Mouse (Mus musculus): Measurements from ENCODE around the gene Acoxl. TPM values are rescaled to one million over a fixed set of nuclear protein-coding genes. Genes with fewer than 3 reads are reported as not detected.

The Acoxl gene
- polyA plus RNA-seq, 1 experiment: 0.25 TPM

DNA sequence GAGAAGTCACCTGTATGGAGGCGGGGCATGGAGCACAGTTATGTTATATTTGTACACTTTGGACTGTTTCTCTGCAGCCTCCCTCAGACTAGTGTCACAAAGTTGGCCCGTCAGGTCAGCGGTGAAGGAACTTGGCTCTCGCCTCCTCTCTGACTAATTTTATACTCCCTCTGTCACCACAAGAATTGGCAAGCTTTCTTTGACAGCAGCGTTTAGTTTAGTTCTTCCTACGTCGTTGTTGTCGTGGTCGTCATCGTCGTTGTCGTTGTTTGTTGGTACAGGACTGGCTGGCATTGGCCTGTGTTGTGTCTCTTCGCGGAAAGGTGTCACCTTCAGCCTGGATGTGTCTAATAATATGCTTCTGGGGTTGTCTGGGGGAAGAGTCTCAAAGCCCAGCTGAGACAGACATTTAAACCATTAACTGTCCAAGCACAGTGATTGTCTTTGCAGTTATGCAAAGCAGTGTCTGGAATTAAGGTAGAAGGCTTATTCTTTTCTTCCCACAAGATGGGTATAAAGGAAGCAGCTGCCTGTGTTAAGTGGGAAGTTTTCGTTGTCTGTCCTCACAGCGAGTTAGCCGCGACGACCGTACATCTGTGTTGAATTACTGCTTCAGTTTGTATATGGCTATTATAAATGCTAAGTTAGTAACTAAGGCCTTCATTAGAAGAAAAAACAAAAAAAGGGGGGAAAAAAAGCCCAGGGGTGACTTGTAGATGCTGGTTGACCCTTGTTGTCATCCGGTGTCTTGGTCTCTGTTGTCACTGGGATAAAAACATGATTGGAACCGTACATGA lies 299.0 kb downstream of the Acoxl start:
- 91% methylated on average over 22 of the region's 22 CpGs for WGBS
- no peak overlapping the region for H3K4me3 ChIP-seq (ENCODE audit: extremely low read depth, insufficient read depth, insufficient read length)
- H3K27ac ChIP-seq (ENCODE audit: insufficient read depth, low read length): no peak overlapping the region
- peaks cover 3% of the 10 kb centered on the region for H3K36me3 ChIP-seq (ENCODE audit: control insufficient read depth, insufficient read depth, low read length)
- H3K27me3 ChIP-seq (ENCODE audit: control insufficient read depth, insufficient read depth, low read length): no peaks in the 10 kb centered on the region
- no peak for TF ChIP-seq CTCF (IDR thresholded peaks at IDR 0.05; ENCODE audit: extremely low read depth, insufficient read depth, insufficient read length, insufficient replicate concordance)
- no peak for TF ChIP-seq POLR2A (IDR thresholded peaks at IDR 0.05; ENCODE audit: low read depth, low read length)
- peaks cover 3% of the 10 kb centered on the region; the same call in 1 of the 2 replicates for H3K4me1 ChIP-seq (ENCODE audit: control insufficient read depth, insufficient read depth, insufficient read length)
- no peak for DNase-seq (ENCODE audit: low read depth in 1 of 2, low spot score in 2 of 2)

DNA sequence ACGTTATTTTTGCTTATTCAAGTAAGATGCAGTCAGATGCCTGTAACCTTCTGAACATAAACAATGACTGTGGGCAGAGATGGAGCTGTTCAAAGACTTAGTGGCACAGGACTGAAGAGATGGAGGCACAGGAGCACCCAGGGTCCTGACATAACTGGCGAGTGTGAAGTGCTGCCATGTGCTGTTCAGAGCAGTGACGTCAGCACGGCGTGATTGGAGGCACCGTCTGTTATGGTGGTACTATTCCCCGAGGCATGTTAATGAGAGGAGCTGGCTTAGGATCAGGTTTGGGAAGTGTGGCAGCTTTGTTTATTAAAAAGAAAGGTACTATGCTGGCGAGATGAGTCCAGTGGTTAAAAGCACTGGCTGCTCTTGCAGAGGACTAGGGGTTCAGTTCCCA lies 300.2 kb downstream of the Acoxl start:
- 93% methylated on average over 8 of the region's 8 CpGs for WGBS
- Histone ChIP-seq H3K27me3 (ENCODE audit: control insufficient read depth, insufficient read depth, low read length) (no peaks in the 10 kb centered on the region), H3K4me1 (ENCODE audit: control insufficient read depth, insufficient read depth, insufficient read length) (peaks cover 3% of the 10 kb centered on the region; the same call in 1 of the 2 replicates), H3K4me3 (ENCODE audit: extremely low read depth, insufficient read depth, insufficient read length) (no peak overlapping the region), H3K27ac (ENCODE audit: insufficient read depth, low read length) (no peak overlapping the region), H3K36me3 (ENCODE audit: control insufficient read depth, insufficient read depth, low read length) (peaks cover 3% of the 10 kb centered on the region)
- DNase-seq (ENCODE audit: low read depth in 1 of 2, low spot score in 2 of 2): no peak
- TF ChIP-seq POLR2A (IDR thresholded peaks at IDR 0.05; ENCODE audit: low read depth, low read length): no peak
- no peak for TF ChIP-seq CTCF (IDR thresholded peaks at IDR 0.05; ENCODE audit: extremely low read depth, insufficient read depth, insufficient read length, insufficient replicate concordance)

DNA sequence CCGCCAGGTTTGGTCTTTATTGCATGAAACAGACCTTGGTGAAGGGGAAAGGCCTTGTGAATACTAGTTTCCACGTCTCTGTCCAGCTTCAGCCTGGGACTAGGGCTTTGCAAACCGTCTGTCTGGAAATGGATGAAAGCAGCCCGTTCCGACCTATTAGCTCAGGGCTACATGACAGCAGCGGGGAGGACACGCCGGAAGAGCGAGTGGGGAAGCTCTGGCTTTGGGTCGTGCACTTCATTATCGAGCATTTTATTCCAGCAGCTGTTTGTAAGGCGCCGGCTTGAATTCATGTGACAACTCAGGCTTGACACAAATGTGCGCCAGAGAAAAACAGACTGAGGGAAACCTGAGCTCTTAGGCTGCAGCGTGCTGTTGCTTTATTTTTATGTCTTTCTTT lies 301.1 kb downstream of the Acoxl start:
- Histone ChIP-seq H3K4me1 (ENCODE audit: control insufficient read depth, insufficient read depth, insufficient read length) (peaks cover 3% of the 10 kb centered on the region; the same call in 1 of the 2 replicates), H3K36me3 (ENCODE audit: control insufficient read depth, insufficient read depth, low read length) (peaks cover 3% of the 10 kb centered on the region), H3K27me3 (ENCODE audit: control insufficient read depth, insufficient read depth, low read length) (no peaks in the 10 kb centered on the region), H3K27ac (ENCODE audit: insufficient read depth, low read length) (no peak overlapping the region), H3K4me3 (ENCODE audit: extremely low read depth, insufficient read depth, insufficient read length) (no peak overlapping the region)
- TF ChIP-seq POLR2A (IDR thresholded peaks at IDR 0.05; ENCODE audit: low read depth, low read length): no peak
- no peak for TF ChIP-seq CTCF (IDR thresholded peaks at IDR 0.05; ENCODE audit: extremely low read depth, insufficient read depth, insufficient read length, insufficient replicate concordance)
- no peak for DNase-seq (ENCODE audit: low read depth in 1 of 2, low spot score in 2 of 2)
- 89% methylated on average over 15 of the region's 15 CpGs for WGBS

GRCm38 (mm10) chr2:128140183-128140582 lies 301.5 kb downstream of the Acoxl start:
- H3K4me3 ChIP-seq (ENCODE audit: extremely low read depth, insufficient read depth, insufficient read length): no peak overlapping the region
- peaks cover under 1% of the 10 kb centered on the region; the same call in 1 of the 2 replicates for H3K4me1 ChIP-seq (ENCODE audit: control insufficient read depth, insufficient read depth, insufficient read length)
- WGBS: 89% methylated on average over 3 of the region's 3 CpGs
- no peak overlapping the region for H3K27ac ChIP-seq (ENCODE audit: insufficient read depth, low read length)
- peaks cover under 1% of the 10 kb centered on the region for H3K36me3 ChIP-seq (ENCODE audit: control insufficient read depth, insufficient read depth, low read length)
- H3K27me3 ChIP-seq (ENCODE audit: control insufficient read depth, insufficient read depth, low read length): no peaks in the 10 kb centered on the region
- TF ChIP-seq POLR2A (IDR thresholded peaks at IDR 0.05; ENCODE audit: low read depth, low read length) (no peak), CTCF (IDR thresholded peaks at IDR 0.05; ENCODE audit: extremely low read depth, insufficient read depth, insufficient read length, insufficient replicate concordance) (no peak)
- DNase-seq (ENCODE audit: low read depth in 1 of 2, low spot score in 2 of 2): no peak

- no peak overlapping the region for H3K4me3 ChIP-seq (ENCODE audit: extremely low read depth, insufficient read depth, insufficient read length)
- H3K36me3 ChIP-seq (ENCODE audit: control insufficient read depth, insufficient read depth, low read length): peaks cover 16% of the 10 kb centered on the region
- no peak for DNase-seq (ENCODE audit: low read depth in 1 of 2, low spot score in 2 of 2)
- no peaks in the 10 kb centered on the region for H3K27me3 ChIP-seq (ENCODE audit: control insufficient read depth, insufficient read depth, low read length)
- TF ChIP-seq POLR2A (IDR thresholded peaks at IDR 0.05; ENCODE audit: low read depth, low read length) (no peak), CTCF (IDR thresholded peaks at IDR 0.05; ENCODE audit: extremely low read depth, insufficient read depth, insufficient read length, insufficient replicate concordance) (no peak)
- no peak overlapping the region for H3K27ac ChIP-seq (ENCODE audit: insufficient read depth, low read length)
- no peaks in the 10 kb centered on the region for H3K4me1 ChIP-seq (ENCODE audit: control insufficient read depth, insufficient read depth, insufficient read length)
Observed at GRCm38 (mm10) chr2:128143992-128144391, 305.3 kb downstream of the Acoxl start.

DNA sequence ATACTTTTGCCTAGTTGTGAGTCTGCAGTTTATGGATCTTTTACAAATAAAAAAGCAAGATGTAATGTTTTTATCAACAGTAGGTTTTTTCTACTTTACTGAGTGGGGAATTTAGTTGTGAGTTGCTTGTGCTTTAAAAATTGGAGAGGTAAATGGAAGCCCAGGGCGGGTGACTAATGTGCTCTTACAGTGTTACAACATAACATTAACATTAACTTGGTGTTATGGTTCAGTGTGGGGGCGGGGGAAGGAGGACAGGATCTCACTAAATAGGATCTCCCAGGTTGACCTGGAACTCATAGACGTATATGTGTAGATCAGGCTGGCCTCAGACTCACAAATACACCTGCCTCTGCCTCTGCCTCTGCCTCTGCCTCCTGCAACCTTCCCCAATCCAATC lies 306.8 kb downstream of the Acoxl start:
- Histone ChIP-seq H3K36me3 (ENCODE audit: control insufficient read depth, insufficient read depth, low read length) (peaks cover 19% of the 10 kb centered on the region), H3K27ac (ENCODE audit: insufficient read depth, low read length) (no peak overlapping the region), H3K27me3 (ENCODE audit: control insufficient read depth, insufficient read depth, low read length) (no peaks in the 10 kb centered on the region; the same call in 1 of the 2 replicates), H3K4me1 (ENCODE audit: control insufficient read depth, insufficient read depth, insufficient read length) (no peaks in the 10 kb centered on the region), H3K4me3 (ENCODE audit: extremely low read depth, insufficient read depth, insufficient read length) (no peak overlapping the region)
- TF ChIP-seq CTCF (IDR thresholded peaks at IDR 0.05; ENCODE audit: extremely low read depth, insufficient read depth, insufficient read length, insufficient replicate concordance) (no peak), POLR2A (IDR thresholded peaks at IDR 0.05; ENCODE audit: low read depth, low read length) (no peak)
- 83% methylated on average over 3 of the region's 3 CpGs for WGBS
- DNase-seq (ENCODE audit: low read depth in 1 of 2, low spot score in 2 of 2): no peak

DNA sequence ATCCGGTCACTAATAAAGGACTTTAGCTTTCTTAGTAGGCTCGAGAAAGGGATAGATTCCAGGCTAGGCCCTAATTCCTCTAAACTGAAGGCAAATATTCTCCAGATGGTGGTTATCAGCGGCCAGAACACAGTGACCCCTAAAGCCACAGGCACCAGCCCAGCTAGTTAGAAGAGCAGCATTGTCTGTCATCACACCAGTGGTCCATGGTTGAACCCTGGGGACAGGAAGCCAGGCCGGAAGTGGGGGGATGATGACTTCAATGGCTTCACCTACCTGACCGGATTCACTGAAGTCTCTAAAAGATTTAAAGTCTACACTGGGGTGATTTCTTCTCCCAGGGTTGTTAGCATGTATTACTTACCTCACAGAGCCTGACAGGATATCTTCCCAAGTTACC lies 310.9 kb downstream of the Acoxl start:
- no peak overlapping the region for H3K27ac ChIP-seq (ENCODE audit: insufficient read depth, low read length)
- H3K36me3 ChIP-seq (ENCODE audit: control insufficient read depth, insufficient read depth, low read length): peaks cover 20% of the 10 kb centered on the region
- H3K4me3 ChIP-seq (ENCODE audit: extremely low read depth, insufficient read depth, insufficient read length): no peak overlapping the region
- no peaks in the 10 kb centered on the region; the same call in 1 of the 2 replicates for H3K27me3 ChIP-seq (ENCODE audit: control insufficient read depth, insufficient read depth, low read length)
- WGBS: 90% methylated on average over 5 of the region's 5 CpGs
- H3K4me1 ChIP-seq (ENCODE audit: control insufficient read depth, insufficient read depth, insufficient read length): peaks cover 20% of the 10 kb centered on the region; the same call in 1 of the 2 replicates
- no peak for TF ChIP-seq CTCF (IDR thresholded peaks at IDR 0.05; ENCODE audit: extremely low read depth, insufficient read depth, insufficient read length, insufficient replicate concordance)
- no peak for TF ChIP-seq POLR2A (IDR thresholded peaks at IDR 0.05; ENCODE audit: low read depth, low read length)
- DNase-seq (ENCODE audit: low read depth in 1 of 2, low spot score in 2 of 2): no peak
